Comparison of ENCODE assay signal across 14 mouse cellular contexts in the genomic region with DNA sequence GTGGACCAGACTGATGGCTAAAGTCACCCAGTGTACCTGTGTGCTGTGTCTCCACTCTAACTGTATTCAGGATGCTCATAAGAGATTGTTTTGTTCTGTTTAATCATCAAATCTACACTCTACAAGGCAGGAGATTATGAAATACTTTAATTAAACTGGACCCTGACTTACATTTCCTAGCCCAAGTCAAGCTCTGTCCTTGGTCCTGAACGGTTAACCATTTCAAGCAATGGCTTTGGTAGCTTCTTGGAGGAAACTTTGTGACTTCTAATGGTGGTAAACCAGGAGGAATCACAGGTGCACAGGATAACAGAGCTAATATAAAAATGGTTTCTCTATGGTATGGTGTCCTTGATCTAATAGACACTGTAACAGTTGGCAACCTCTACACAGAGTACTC.
A peak's percentile ranks its signal among the peaks of the same experiment; 100 is the strongest.
DNase-seq lines count a peak whose midpoint lies in the region; ATAC-seq lines count a peak whose summit lies in the region.
"Had no signal": no experiment of that assay in that cellular context is flagged by ENCODE, and none has a peak within 500 bp of the region (broad histone marks: within the 10 kb centered on the region; RNA-seq: fewer than 3 reads in every experiment).

No protein-coding gene starts in this region.

- no peaks in the 10 kb centered on the region for H3K9me3 ChIP-seq in hindbrain, embryonic 11.5 days (ENCODE audit: control insufficient read depth, low read length)
- H3K9me3 ChIP-seq in hindbrain, embryonic 16.5 days (ENCODE audit: control insufficient read depth, low read length) = no peaks in the 10 kb centered on the region
- H3K9me3 ChIP-seq: embryonic facial prominence, embryonic 12.5 days; forebrain, embryonic 15.5 days; heart, embryonic 13.5 days; intestine, embryonic 15.5 days; limb, embryonic 15.5 days had no signal

- H3K4me3 ChIP-seq in hindbrain, embryonic 11.5 days (ENCODE audit: low read depth, low read length) = no peak overlapping the region
- H3K4me3 ChIP-seq in hindbrain, embryonic 16.5 days (ENCODE audit: low read length) = no peak overlapping the region
- H3K4me3 ChIP-seq: embryonic facial prominence, embryonic 12.5 days; forebrain, embryonic 15.5 days; heart, embryonic 13.5 days; intestine, embryonic 15.5 days; limb, embryonic 15.5 days had no signal

- DNase-seq in hindbrain, embryonic 11.5 days (ENCODE audit: low spot score) = peak; percentile 43
- DNase-seq in A20 (ENCODE audit: low read depth, low spot score) = peak; percentile 4
- peak; percentile 44 for DNase-seq in ZHBTc4 (ENCODE audit: low read depth, low spot score)
- DNase-seq in hindlimb bud, embryonic 11.5 days (ENCODE audit: extremely low spot score, low read depth, low spot score) = peak; percentile 28
- no peak for DNase-seq in layer of hippocampus, adult 9-10 months (ENCODE audit: low spot score)
- no peak for DNase-seq in spleen, adult 12 weeks (ENCODE audit: low spot score)
- DNase-seq in spleen, adult 18-20 months = no peak
- DNase-seq: cerebellum, adult 11 months had no signal

- H3K36me3 ChIP-seq in hindbrain, embryonic 11.5 days (ENCODE audit: control insufficient read depth, insufficient read depth, low read length) = no peaks in the 10 kb centered on the region
- H3K36me3 ChIP-seq in hindbrain, embryonic 16.5 days (ENCODE audit: control insufficient read depth, insufficient read depth, low read length) = no peaks in the 10 kb centered on the region
- H3K36me3 ChIP-seq: embryonic facial prominence, embryonic 12.5 days; forebrain, embryonic 15.5 days; heart, embryonic 13.5 days; intestine, embryonic 15.5 days; limb, embryonic 15.5 days had no signal

- H3K9ac ChIP-seq in hindbrain, embryonic 11.5 days (ENCODE audit: low read depth, low read length) = no peak overlapping the region
- no peak overlapping the region for H3K9ac ChIP-seq in hindbrain, embryonic 16.5 days (ENCODE audit: low read depth, low read length)
- H3K9ac ChIP-seq: embryonic facial prominence, embryonic 12.5 days; forebrain, embryonic 15.5 days; heart, embryonic 13.5 days; intestine, embryonic 15.5 days; limb, embryonic 15.5 days had no signal

- WGBS in hindbrain, embryonic 11.5 days = 54% methylated on average over 1 of the region's 1 CpGs
- WGBS in hindbrain, embryonic 16.5 days = 60% methylated on average over 1 of the region's 1 CpGs

- no peak overlapping the region for H3K4me2 ChIP-seq in hindbrain, embryonic 11.5 days (replicated peaks; ENCODE audit: low read depth, low read length)
- no peak overlapping the region for H3K4me2 ChIP-seq in hindbrain, embryonic 16.5 days (ENCODE audit: low read length)
- H3K4me2 ChIP-seq: embryonic facial prominence, embryonic 12.5 days; forebrain, embryonic 15.5 days; heart, embryonic 13.5 days; intestine, embryonic 15.5 days; limb, embryonic 15.5 days had no signal

- no peaks in the 10 kb centered on the region for H3K27me3 ChIP-seq in hindbrain, embryonic 11.5 days (ENCODE audit: control insufficient read depth, insufficient read depth, low read length)
- no peaks in the 10 kb centered on the region for H3K27me3 ChIP-seq in hindbrain, embryonic 16.5 days (replicated peaks; ENCODE audit: control insufficient read depth, insufficient read depth, low read length)
- H3K27me3 ChIP-seq: embryonic facial prominence, embryonic 12.5 days; forebrain, embryonic 15.5 days; heart, embryonic 13.5 days; intestine, embryonic 15.5 days; limb, embryonic 15.5 days had no signal

- no peak overlapping the region for H3K27ac ChIP-seq in hindbrain, embryonic 11.5 days (ENCODE audit: low read depth, low read length)
- no peak overlapping the region for H3K27ac ChIP-seq in hindbrain, embryonic 16.5 days (ENCODE audit: low read depth, low read length)
- H3K27ac ChIP-seq: embryonic facial prominence, embryonic 12.5 days; forebrain, embryonic 15.5 days; heart, embryonic 13.5 days; intestine, embryonic 15.5 days; limb, embryonic 15.5 days had no signal

- no peaks in the 10 kb centered on the region for H3K4me1 ChIP-seq in hindbrain, embryonic 11.5 days (replicated peaks; ENCODE audit: control insufficient read depth, insufficient read depth, low read length)
- H3K4me1 ChIP-seq in hindbrain, embryonic 16.5 days (ENCODE audit: control insufficient read depth, insufficient read depth, low read depth, low read length) = no peaks in the 10 kb centered on the region
- H3K4me1 ChIP-seq: embryonic facial prominence, embryonic 12.5 days; forebrain, embryonic 15.5 days; heart, embryonic 13.5 days; intestine, embryonic 15.5 days; limb, embryonic 15.5 days had no signal

- ATAC-seq in hindbrain, embryonic 11.5 days (ENCODE audit: low FRiP score) = no peak
- ATAC-seq in hindbrain, embryonic 16.5 days = no peak
- ATAC-seq: forebrain, embryonic 15.5 days; intestine, embryonic 15.5 days had no signal

Comparison
In these comparisons a context has a peak if more than half of its experiments do, and no peak if none do; other contexts are left out.
1. DNase-seq: peak in hindbrain, embryonic 11.5 days (single experiment), A20 (single experiment), ZHBTc4 (single experiment) and hindlimb bud, embryonic 11.5 days (single experiment); none in layer of hippocampus, adult 9-10 months (single experiment), spleen, adult 12 weeks (single experiment) and spleen, adult 18-20 months (0 of 2).